Mouse (Mus musculus): ENCODE results near the gene Ckb. TPM values are rescaled to one million over a fixed set of nuclear protein-coding genes. Genes with fewer than 3 reads are reported as not detected.
A peak's percentile ranks its signal among the peaks of the same experiment; 100 is the strongest.
"Not testable (repeated sequence)": the region's sequence is repeated elsewhere in the genome, so short reads cannot be mapped to it uniquely, and the experiment has no call there.

Ckb gene
- polyA plus RNA-seq, 1 experiment from 2014 or later = 44.8 TPM

GRCm38 (mm10) chr12:111668457-111668912, 3.7 kb downstream of the Ckb start:
- Histone ChIP-seq H3K27me3 (ENCODE audit: control insufficient read depth, insufficient read depth, low read depth, low read length) (peaks cover 46% of the 10 kb centered on the region), H3K4me1 (ENCODE audit: control insufficient read depth, low read depth, low read length) (peaks cover 15% of the 10 kb centered on the region), H3K4me2 (ENCODE audit: low read depth, low read length) (peak overlapping the region; percentile 57), H3K4me3 (ENCODE audit: low read depth, low read length) (0 out of 2 replicates have a peak overlapping the region, but pooled peaks have one; percentile 26), H3K36me3 (ENCODE audit: control insufficient read depth, insufficient read depth) (no peaks in the 10 kb centered on the region), H3K9me3 (replicated peaks; ENCODE audit: control insufficient read depth, low read length) (no peaks in the 10 kb centered on the region), H3K27ac (ENCODE audit: low read length) (peak overlapping the region; percentile 62), H3K9ac (ENCODE audit: low read depth, low read length) (peak overlapping the region; percentile 51)
- peak; percentile 54 for ATAC-seq (ENCODE audit: low read depth)
- WGBS (ENCODE audit: insufficient replicate concordance) = under 1% methylated on average over 8 of the region's 8 CpGs

GRCm38 (mm10) chr12:111667421-111667820, 4.7 kb downstream of the Ckb start:
- H3K4me2 ChIP-seq (ENCODE audit: low read depth, low read length) = no peak overlapping the region
- 74% methylated on average over 5 of the region's 5 CpGs for WGBS (ENCODE audit: insufficient replicate concordance)
- no peak overlapping the region for H3K27ac ChIP-seq (ENCODE audit: low read length)
- no peaks in the 10 kb centered on the region for H3K36me3 ChIP-seq (ENCODE audit: control insufficient read depth, insufficient read depth)
- peaks cover 15% of the 10 kb centered on the region for H3K4me1 ChIP-seq (ENCODE audit: control insufficient read depth, low read depth, low read length)
- no peak overlapping the region for H3K9ac ChIP-seq (ENCODE audit: low read depth, low read length)
- ATAC-seq (ENCODE audit: low read depth) = no peak
- H3K4me3 ChIP-seq (ENCODE audit: low read depth, low read length) = no peak overlapping the region
- peaks cover 36% of the 10 kb centered on the region for H3K27me3 ChIP-seq (ENCODE audit: control insufficient read depth, insufficient read depth, low read depth, low read length)
- no peaks in the 10 kb centered on the region for H3K9me3 ChIP-seq (replicated peaks; ENCODE audit: control insufficient read depth, low read length)

- Histone ChIP-seq H3K4me3 (ENCODE audit: low read depth, low read length) (no peak overlapping the region), H3K4me1 (ENCODE audit: control insufficient read depth, low read depth, low read length) (peaks cover 8% of the 10 kb centered on the region), H3K27me3 (ENCODE audit: control insufficient read depth, insufficient read depth, low read depth, low read length) (peaks cover 25% of the 10 kb centered on the region), H3K9me3 (replicated peaks; ENCODE audit: control insufficient read depth, low read length) (no peaks in the 10 kb centered on the region), H3K4me2 (ENCODE audit: low read depth, low read length) (no peak overlapping the region), H3K9ac (ENCODE audit: low read depth, low read length) (no peak overlapping the region), H3K27ac (ENCODE audit: low read length) (no peak overlapping the region), H3K36me3 (ENCODE audit: control insufficient read depth, insufficient read depth) (no peaks in the 10 kb centered on the region)
- WGBS (ENCODE audit: insufficient replicate concordance) = 74% methylated on average over 13 of the region's 13 CpGs
- ATAC-seq (ENCODE audit: low read depth) = no peak
Measured at GRCm38 (mm10) chr12:111666380-111666779, 5.8 kb downstream of the Ckb start.

GRCm38 (mm10) chr12:111665041-111665880, 6.9 kb downstream of the Ckb start:
- no peaks in the 10 kb centered on the region for H3K9me3 ChIP-seq (replicated peaks; ENCODE audit: control insufficient read depth, low read length)
- peaks cover 7% of the 10 kb centered on the region for H3K4me1 ChIP-seq (ENCODE audit: control insufficient read depth, low read depth, low read length)
- H3K36me3 ChIP-seq (ENCODE audit: control insufficient read depth, insufficient read depth) = no peaks in the 10 kb centered on the region
- no peak overlapping the region for H3K27ac ChIP-seq (ENCODE audit: low read length)
- no peak overlapping the region for H3K9ac ChIP-seq (ENCODE audit: low read depth, low read length)
- no peak overlapping the region for H3K4me3 ChIP-seq (ENCODE audit: low read depth, low read length)
- H3K27me3 ChIP-seq (ENCODE audit: control insufficient read depth, insufficient read depth, low read depth, low read length) = peaks cover 14% of the 10 kb centered on the region
- no peak for ATAC-seq (ENCODE audit: low read depth)
- no peak overlapping the region for H3K4me2 ChIP-seq (ENCODE audit: low read depth, low read length)
- WGBS (ENCODE audit: insufficient replicate concordance) = 71% methylated on average over 13 of the region's 13 CpGs

GRCm38 (mm10) chr12:111664144-111664634, 7.9 kb downstream of the Ckb start:
- no peak overlapping the region for H3K4me3 ChIP-seq (ENCODE audit: low read depth, low read length)
- H3K4me1 ChIP-seq (ENCODE audit: control insufficient read depth, low read depth, low read length) = peaks cover 7% of the 10 kb centered on the region
- no peak overlapping the region for H3K27ac ChIP-seq (ENCODE audit: low read length)
- no peak overlapping the region for H3K4me2 ChIP-seq (ENCODE audit: low read depth, low read length)
- peaks cover 5% of the 10 kb centered on the region; the same call in 1 of the 2 replicates for H3K27me3 ChIP-seq (ENCODE audit: control insufficient read depth, insufficient read depth, low read depth, low read length)
- H3K9me3 ChIP-seq (replicated peaks; ENCODE audit: control insufficient read depth, low read length) = no peaks in the 10 kb centered on the region
- ATAC-seq (ENCODE audit: low read depth) = no peak
- WGBS (ENCODE audit: insufficient replicate concordance) = 62% methylated on average over 6 of the region's 6 CpGs
- H3K36me3 ChIP-seq (ENCODE audit: control insufficient read depth, insufficient read depth) = no peaks in the 10 kb centered on the region
- H3K9ac ChIP-seq (ENCODE audit: low read depth, low read length) = no peak overlapping the region

GRCm38 (mm10) chr12:111663228-111664143, 8.7 kb downstream of the Ckb start:
- no peak overlapping the region for H3K4me2 ChIP-seq (ENCODE audit: low read depth, low read length)
- no peaks in the 10 kb centered on the region for H3K27me3 ChIP-seq (ENCODE audit: control insufficient read depth, insufficient read depth, low read depth, low read length)
- H3K36me3 ChIP-seq (ENCODE audit: control insufficient read depth, insufficient read depth) = no peaks in the 10 kb centered on the region
- 66% methylated on average over 17 of the region's 17 CpGs for WGBS (ENCODE audit: insufficient replicate concordance)
- no peak; the same call in 1 of the 2 replicates for ATAC-seq (ENCODE audit: low read depth)
- H3K9ac ChIP-seq (ENCODE audit: low read depth, low read length) = no peak overlapping the region
- H3K9me3 ChIP-seq (replicated peaks; ENCODE audit: control insufficient read depth, low read length) = no peaks in the 10 kb centered on the region
- H3K4me3 ChIP-seq (ENCODE audit: low read depth, low read length) = no peak overlapping the region
- peaks cover under 1% of the 10 kb centered on the region for H3K4me1 ChIP-seq (ENCODE audit: control insufficient read depth, low read depth, low read length)
- no peak overlapping the region for H3K27ac ChIP-seq (ENCODE audit: low read length)

- H3K27me3 ChIP-seq (ENCODE audit: control insufficient read depth, insufficient read depth, low read depth, low read length); H3K27ac ChIP-seq (ENCODE audit: low read length); H3K4me1 ChIP-seq (ENCODE audit: control insufficient read depth, low read depth, low read length); ATAC-seq (ENCODE audit: low read depth); H3K9me3 ChIP-seq (replicated peaks; ENCODE audit: control insufficient read depth, low read length); H3K4me3 ChIP-seq (ENCODE audit: low read depth, low read length); H3K36me3 ChIP-seq (ENCODE audit: control insufficient read depth, insufficient read depth); H3K4me2 ChIP-seq (ENCODE audit: low read depth, low read length); H3K9ac ChIP-seq (ENCODE audit: low read depth, low read length): not testable (repeated sequence)
- WGBS (ENCODE audit: insufficient replicate concordance) = 88% methylated on average over 11 of the region's 11 CpGs
Measured at GRCm38 (mm10) chr12:111661554-111661953, 10.6 kb downstream of the Ckb start.

GRCm38 (mm10) chr12:111660628-111661027, 11.5 kb downstream of the Ckb start:
- no peak overlapping the region for H3K4me3 ChIP-seq (ENCODE audit: low read depth, low read length)
- no peak overlapping the region for H3K27ac ChIP-seq (ENCODE audit: low read length)
- H3K4me2 ChIP-seq (ENCODE audit: low read depth, low read length) = no peak overlapping the region
- H3K4me1 ChIP-seq (ENCODE audit: control insufficient read depth, low read depth, low read length) = no peaks in the 10 kb centered on the region
- H3K36me3 ChIP-seq (ENCODE audit: control insufficient read depth, insufficient read depth) = peaks cover 7% of the 10 kb centered on the region
- H3K9ac ChIP-seq (ENCODE audit: low read depth, low read length) = no peak overlapping the region
- H3K27me3 ChIP-seq (ENCODE audit: control insufficient read depth, insufficient read depth, low read depth, low read length) = no peaks in the 10 kb centered on the region
- no peaks in the 10 kb centered on the region for H3K9me3 ChIP-seq (replicated peaks; ENCODE audit: control insufficient read depth, low read length)
- 94% methylated on average over 1 of the region's 1 CpGs for WGBS (ENCODE audit: insufficient replicate concordance)
- ATAC-seq (ENCODE audit: low read depth) = no peak
